Mouse (Mus musculus) cerebellum, adult 2 months (tissue): ENCODE measurements around the gene Hexa.

Experiments
- CTCF ChIP-seq: fragments of 200-500 bp; IDR thresholded peaks from 2 replicates; pipeline ENCODE4 v1.5.1; 2011; ENCODE audit warnings: low read depth, mild to moderate bottlenecking, control low read depth, low read length, moderate library complexity, borderline replicate concordance; ENCODE audit not compliant: insufficient read depth
- POLR2A ChIP-seq: fragments of 200-500 bp; IDR thresholded peaks from 2 replicates; pipeline ENCODE4 v1.6.1; 2011; ENCODE audit warnings: low read length, control low read depth, borderline replicate concordance; ENCODE audit not compliant: insufficient read depth

DNA sequence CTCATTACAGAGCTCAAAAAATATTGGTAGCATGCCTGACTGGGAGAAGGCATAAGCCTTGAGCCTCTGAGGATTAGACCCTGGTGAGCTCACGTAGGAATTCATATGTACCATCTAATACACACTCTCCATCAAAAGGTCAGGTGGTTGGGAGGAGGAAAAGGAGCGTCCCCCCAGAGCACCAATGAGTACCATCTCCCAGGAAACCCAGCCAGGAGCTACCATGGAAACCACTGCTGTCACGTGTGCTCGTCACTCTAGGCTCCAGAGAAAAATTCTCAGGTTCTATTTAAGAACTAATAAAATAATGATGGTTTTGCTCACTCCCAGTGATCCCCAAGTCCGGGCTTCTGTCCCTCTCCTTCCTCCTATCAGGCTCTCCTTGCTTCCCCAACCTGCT lies 48.9 kb downstream of the Hexa start:
- TF ChIP-seq CTCF (no peak), POLR2A (no peak)
